Mouse (Mus musculus) common myeloid progenitor, adult 5-6 weeks (primary cell): Measurements from ENCODE around the gene Pear1. TPM values are rescaled to one million over a fixed set of nuclear protein-coding genes. Genes with fewer than 3 reads are reported as not detected.
A peak's percentile ranks its signal among the peaks of the same experiment; 100 is the strongest.
"Not testable (repeated sequence)": the region's sequence is repeated elsewhere in the genome, so short reads cannot be mapped to it uniquely, and the experiment has no call there.

Experiments used
- ATAC-seq: replicated peaks from 2 replicates; pipeline ENCODE4 v1.8.0; 2016; ENCODE audit warnings: low read depth, mild to moderate bottlenecking, moderate TSS enrichment, inconsistent platforms; ENCODE audit not compliant: poor library complexity, severe bottlenecking
- total RNA-seq: library from RNA; stranded (forward); fragments of 200-1000, 187-1606 nt; gene quantifications from 2 replicates; pipeline ENCODE4 v1.2.3, GENCODE M21; 2017

Pear1 gene
- total RNA-seq = 6.8 and 9.6 TPM in 2 replicates

- ATAC-seq = not testable (repeated sequence)
These were observed at the start of gene Pear1 for GRCm38 (mm10) chr3:87824206-87824605. Gene Pear1 (minus strand): TSS chr3:87824306.

GRCm38 (mm10) chr3:87864111-87864510 is 40.0 kb upstream of the Pear1 start:
- ATAC-seq = not testable (repeated sequence)

- ATAC-seq = peak; percentile 92
These were observed 35.7 kb upstream of the Pear1 start for GRCm38 (mm10) chr3:87859813-87860212.

GRCm38 (mm10) chr3:87857666-87858065 is 33.6 kb upstream of the Pear1 start:
- ATAC-seq = no peak

GRCm38 (mm10) chr3:87855936-87856335 is 31.8 kb upstream of the Pear1 start:
- ATAC-seq = no peak

GRCm38 (mm10) chr3:87854795-87855568 is 30.9 kb upstream of the Pear1 start:
- ATAC-seq = no peak

- 0 out of 2 replicates have a peak, but pooled peaks have one; percentile 33 for ATAC-seq
These were observed 25.0 kb upstream of the Pear1 start for GRCm38 (mm10) chr3:87849117-87849516.

GRCm38 (mm10) chr3:87847680-87848079 is 23.6 kb upstream of the Pear1 start:
- 0 out of 2 replicates have a peak, but pooled peaks have one; percentile 30 for ATAC-seq

GRCm38 (mm10) chr3:87846650-87847110 is 22.6 kb upstream of the Pear1 start, which contains the start of gene Sh2d2a:
Gene Sh2d2a (plus strand): TSS chr3:87846755.
- ATAC-seq = peak; percentile 29; the same call in 1 of the 2 replicates

- ATAC-seq = no peak
These were observed 22.1 kb upstream of the Pear1 start for GRCm38 (mm10) chr3:87846186-87846585.

- ATAC-seq = no peak
These were observed 20.9 kb upstream of the Pear1 start for GRCm38 (mm10) chr3:87844981-87845380.

- ATAC-seq = no peak
These were observed 16.8 kb upstream of the Pear1 start for GRCm38 (mm10) chr3:87840858-87841257.

GRCm38 (mm10) chr3:87838622-87839021 is 14.5 kb upstream of the Pear1 start:
- peak; percentile 96 for ATAC-seq

GRCm38 (mm10) chr3:87833482-87833881 is 9.4 kb upstream of the Pear1 start:
- ATAC-seq = no peak

GRCm38 (mm10) chr3:87832109-87832859 is 8.2 kb upstream of the Pear1 start:
- no peak for ATAC-seq

GRCm38 (mm10) chr3:87829025-87829424 is 4.9 kb upstream of the Pear1 start:
- ATAC-seq = no peak

GRCm38 (mm10) chr3:87828435-87828834 is 4.3 kb upstream of the Pear1 start:
- ATAC-seq = peak; percentile 60; the same call in 1 of the 2 replicates

GRCm38 (mm10) chr3:87818226-87818625 is 5.9 kb downstream of the Pear1 start:
- no peak for ATAC-seq

GRCm38 (mm10) chr3:87816646-87817093 is 7.4 kb downstream of the Pear1 start:
- peak; percentile 94 for ATAC-seq

GRCm38 (mm10) chr3:87816166-87816565 is 7.9 kb downstream of the Pear1 start:
- ATAC-seq = 0 out of 2 replicates have a peak, but pooled peaks have one; percentile 12

- ATAC-seq = no peak
These were observed 11.2 kb downstream of the Pear1 start for GRCm38 (mm10) chr3:87812873-87813272.
